Mouse (Mus musculus) right cerebral cortex, adult 2 months (tissue): ENCODE measurements around the gene Srebf1.

ENCODE experiments used
- DNase-seq, 2 experiments: peaks; one replicate each; pipeline ENCODE4 v3.0.0; 2021 to 2022; ENCODE audit warnings: low spot score in 2 of 2

The Srebf1 gene

GRCm38 (mm10) chr11:60178506-60178905, 43.9 kb downstream of the Srebf1 start:
- DNase-seq: no peak

- no peak for DNase-seq
Observed at GRCm38 (mm10) chr11:60178005-60178404, 44.4 kb downstream of the Srebf1 start.

DNA sequence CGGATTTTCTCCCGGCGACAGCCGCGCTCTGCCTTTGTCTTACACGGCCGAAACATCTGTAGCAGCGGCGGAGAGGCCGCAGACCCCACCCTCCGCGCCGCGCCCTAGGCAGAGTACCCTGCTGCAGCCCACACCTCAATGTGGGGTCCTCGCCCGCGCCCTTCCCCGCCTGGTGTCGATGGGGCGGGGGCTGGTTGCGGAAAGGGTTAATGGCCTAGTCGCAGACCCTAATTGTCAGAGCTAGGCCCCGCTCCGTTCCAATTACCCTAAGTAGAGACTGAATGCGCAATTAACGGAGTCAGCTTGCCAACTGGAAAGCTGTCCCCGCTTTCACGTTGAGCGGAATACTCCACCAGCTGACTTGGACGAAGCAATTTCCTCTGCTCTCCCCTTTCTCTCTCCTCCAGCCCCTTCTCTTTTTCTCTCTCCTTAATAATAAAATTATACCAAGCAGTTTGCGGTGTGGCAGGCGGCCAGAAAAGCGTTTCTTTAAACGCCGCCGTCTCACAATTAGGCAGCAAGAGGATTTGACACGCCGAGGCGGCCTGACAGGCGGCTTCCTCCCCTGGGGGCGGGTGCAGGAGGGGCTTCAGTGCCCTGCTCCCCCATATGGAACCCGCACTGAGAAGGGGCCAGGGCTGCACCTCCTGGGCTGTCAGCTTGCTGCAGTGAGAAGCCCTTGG, 45.3 kb downstream of the Srebf1 start:
- DNase-seq: peak; percentile 74 to 82

DNA sequence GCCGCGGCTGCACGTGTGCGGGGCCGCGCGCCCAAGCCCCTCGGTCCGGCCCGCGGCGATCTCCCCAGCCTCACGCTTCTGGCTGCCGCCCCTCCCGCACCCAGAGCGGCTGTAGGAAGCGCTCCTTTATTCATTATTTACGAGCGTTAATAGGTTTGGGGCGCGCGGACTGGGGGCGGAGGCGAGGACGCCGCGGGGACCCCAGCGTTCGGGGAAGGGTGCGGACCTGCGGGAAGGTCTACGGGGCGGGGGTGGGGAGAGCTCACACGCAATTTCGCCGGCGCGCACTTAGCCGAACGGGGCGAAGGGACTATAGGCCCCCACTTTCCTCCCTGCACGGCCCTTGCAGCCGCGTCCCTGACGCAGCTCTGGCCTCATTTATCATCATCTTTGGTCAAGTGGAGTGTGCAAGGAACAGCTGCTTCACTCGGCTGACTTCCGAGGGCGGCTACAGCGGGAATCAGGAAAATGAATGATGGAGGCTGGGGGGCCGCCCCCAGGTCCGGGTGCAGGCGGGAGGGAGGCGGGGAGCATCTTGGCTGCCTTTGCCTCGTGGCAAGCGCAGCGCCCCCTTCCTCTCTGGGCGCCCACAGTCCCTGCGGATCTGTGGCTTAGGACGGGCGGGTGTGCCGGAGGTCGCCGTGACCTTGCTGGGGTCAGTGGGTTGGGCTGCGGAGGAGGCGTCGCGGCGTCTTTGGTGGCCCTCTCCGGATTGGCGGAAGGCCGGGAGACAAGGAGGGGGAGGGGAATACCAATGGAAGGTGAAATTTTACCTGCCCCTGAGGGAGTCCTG, 46.0 kb downstream of the Srebf1 start:
- peak; percentile 75 to 78 for DNase-seq

DNA sequence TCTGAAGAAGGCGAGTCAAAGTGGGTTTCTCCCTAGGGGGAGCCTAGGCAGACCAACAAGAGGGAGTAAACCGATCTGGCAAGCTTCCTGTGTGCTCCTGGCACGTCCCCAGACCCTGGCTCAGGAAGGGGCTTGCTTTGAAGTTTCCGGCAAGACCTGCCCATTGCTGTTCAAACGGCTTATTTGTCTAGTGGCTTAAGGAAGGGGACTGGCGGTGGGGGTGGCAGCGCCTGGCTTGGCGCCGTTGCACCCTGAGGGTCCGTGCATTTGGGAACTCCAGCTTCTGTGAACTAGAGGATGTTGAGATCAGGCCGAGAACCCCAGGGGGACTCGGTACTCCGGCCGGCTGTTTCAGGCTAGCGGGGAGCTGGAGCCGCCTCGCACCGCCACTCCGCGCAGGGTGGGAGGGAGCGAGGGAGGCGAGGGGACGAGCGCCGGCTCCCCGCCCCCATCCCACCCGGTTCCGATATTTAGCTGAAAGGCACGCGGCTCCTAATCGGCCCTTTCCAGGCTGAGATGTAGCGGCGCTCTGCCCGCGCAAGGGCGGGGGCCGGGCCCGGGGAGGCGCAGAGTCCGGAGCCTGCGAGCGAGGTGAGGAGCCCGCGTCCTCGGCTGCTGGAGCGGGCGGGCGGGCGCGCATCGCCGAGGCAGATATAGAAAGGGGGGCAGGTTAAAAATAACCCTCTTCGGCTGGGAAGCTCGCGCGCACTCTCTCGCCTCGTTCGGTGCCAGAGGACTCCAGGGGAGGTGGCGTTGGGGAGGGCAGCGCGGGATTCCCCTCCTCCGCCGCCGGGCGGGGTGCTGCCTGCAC, 46.8 kb downstream of the Srebf1 start:
- DNase-seq: peak; percentile 78 to 80

DNA sequence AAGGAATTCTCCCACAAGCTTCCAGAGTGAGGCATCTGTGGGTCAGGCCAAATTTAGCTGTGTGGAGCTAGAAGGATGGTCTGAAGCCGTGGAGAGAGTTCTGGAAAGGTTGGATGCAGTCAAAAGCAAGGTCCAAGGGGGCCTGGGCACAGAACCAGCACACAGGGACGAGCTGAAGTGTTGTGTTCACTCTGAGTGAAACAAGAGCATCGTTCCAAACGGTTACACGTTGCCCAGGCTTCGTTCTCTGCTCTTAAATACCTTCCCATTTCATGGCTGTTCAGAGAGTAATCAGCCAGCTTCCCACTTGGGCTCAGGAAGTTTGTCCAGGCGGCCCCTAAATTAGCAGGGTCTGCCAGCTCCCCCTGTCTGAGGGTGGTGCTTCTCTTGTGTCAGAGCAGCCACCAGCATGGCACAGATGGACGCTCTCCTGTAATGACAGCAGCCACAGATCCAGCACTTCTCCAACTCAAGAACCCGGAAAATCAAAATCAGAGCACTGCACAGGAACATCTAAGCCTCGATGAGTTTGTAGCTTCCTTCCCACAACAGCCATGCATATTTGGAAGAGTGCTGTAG, 48.7 kb downstream of the Srebf1 start:
- no peak for DNase-seq

DNA sequence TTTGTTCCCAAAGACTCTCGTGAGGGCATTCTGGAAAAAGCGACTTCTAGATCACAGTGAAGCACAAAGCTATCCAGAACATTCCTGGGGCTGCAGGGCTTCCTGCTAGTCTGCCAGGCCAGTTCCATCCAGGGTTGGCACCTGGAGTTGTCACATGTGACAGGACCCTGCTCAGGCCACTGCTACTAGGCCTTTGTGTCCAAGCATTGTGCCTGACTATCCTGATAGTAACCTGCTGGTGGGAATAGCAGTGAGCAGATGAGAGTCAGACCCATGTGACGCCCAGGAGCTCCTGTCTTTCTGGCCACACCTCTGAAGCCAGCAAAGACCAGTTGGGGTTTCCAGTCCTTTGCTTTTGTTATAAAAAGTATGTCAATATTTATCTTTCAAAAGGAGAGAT, 50.3 kb downstream of the Srebf1 start:
- DNase-seq: no peak

- no peak for DNase-seq
Observed at GRCm38 (mm10) chr11:60168780-60169179, 53.6 kb downstream of the Srebf1 start.

- no peak for DNase-seq
Observed at GRCm38 (mm10) chr11:60165076-60165475, 57.3 kb downstream of the Srebf1 start.

GRCm38 (mm10) chr11:60164450-60164849, 57.9 kb downstream of the Srebf1 start:
- DNase-seq: no peak

- no peak for DNase-seq
Observed at GRCm38 (mm10) chr11:60163362-60163761, 59.0 kb downstream of the Srebf1 start.

DNA sequence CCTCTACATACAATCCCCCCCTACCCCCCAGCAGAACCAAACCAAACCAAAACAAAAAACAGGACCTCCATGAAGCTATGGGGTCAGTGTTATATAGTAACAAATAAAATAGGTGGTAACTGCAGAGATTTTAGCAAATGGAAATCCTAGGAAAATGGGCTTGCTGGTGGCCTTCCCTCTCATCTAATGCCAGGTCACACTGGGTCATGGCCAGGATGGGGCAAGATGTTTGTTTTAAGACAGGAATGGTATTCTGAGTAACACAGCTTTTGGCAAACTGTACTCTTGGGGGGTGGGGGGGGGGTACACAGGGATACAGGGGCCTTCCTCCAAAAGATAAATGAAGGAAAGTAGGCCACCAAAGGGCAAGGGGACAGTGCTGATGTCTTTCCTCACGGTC, 59.8 kb downstream of the Srebf1 start:
- DNase-seq: no peak

DNA sequence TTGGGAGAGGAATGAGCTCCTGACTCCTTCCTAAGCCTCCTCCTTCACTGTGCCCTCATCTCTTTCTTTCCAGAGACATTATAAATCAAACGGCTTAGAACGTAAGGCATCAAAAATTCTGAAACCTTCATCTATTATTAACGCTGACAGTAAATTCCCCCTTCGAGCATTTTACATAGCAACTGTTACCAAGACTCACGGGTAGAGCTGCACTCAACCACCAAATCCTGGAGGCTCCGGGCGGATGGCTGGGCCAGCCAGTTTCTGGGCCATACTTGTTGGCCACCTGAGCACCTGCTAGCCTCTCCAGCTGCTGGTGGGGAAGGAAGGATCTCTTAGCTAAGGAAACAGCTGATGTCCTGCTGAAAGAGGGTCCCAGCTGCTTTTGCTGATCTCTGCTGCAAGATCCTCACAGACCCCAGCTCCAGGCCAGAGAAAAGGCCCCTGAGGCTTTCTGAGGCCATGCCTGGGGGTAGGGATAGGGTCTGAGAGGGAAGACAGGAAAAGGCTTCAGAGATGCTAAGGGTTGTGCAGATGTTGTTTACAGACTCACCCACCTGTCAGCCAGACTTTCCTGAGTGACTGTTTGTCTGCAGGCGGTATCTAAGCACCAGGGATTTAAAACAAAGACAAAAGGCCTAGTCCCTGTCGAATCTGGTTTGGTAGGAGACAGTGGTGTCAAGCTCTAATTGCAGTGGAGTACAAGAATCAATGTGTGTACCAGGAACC, 61.1 kb downstream of the Srebf1 start:
- no peak for DNase-seq

- DNase-seq: no peak
Observed at GRCm38 (mm10) chr11:60160454-60161114, 61.8 kb downstream of the Srebf1 start.

- DNase-seq: no peak
Observed at GRCm38 (mm10) chr11:60159955-60160354, 62.4 kb downstream of the Srebf1 start.

GRCm38 (mm10) chr11:60158271-60158670, 64.1 kb downstream of the Srebf1 start:
- no peak for DNase-seq

GRCm38 (mm10) chr11:60155690-60156089, 66.7 kb downstream of the Srebf1 start:
- DNase-seq: no peak

DNA sequence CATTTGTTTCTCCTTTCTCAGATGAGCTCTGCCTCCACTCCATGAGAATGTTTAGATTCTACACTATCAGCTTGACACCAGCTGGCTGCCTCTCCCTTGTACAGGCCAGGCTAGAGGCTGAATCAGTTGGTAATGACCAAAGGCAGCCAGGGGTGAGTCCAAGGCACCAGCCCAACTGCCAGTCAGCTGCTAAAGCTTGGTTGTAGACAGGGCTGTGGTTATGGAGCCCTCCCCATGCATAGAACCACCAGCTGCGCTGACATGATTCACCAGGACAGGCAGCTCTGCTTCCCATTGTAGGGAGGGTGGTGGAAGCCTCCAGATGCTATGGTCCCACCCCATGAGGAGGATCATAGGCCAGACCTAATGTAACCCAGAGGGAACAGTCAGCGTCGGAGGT, 68.4 kb downstream of the Srebf1 start:
- DNase-seq: no peak

- DNase-seq: no peak
Observed at GRCm38 (mm10) chr11:60152339-60152738, 70.0 kb downstream of the Srebf1 start.

DNA sequence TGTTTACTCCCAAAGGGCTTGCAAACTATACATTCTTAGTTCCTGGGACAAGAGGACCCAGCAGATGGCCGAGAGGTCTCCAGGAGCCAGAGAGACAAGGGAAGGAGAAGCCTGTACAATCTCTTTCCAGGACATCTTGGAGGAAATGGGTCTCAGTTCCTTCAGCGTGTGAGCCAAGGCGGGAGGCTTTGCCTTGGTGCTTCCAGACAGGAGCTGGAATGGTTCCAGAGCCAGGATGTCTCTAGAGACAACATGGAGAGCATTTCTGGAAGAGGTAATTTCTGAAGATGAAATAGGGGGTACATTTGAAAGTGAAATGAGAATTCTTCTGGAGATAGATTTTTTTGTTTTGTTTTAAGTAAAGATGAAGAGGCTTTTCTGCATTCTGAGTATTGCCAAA, 71.7 kb downstream of the Srebf1 start:
- DNase-seq: no peak
